Mouse (Mus musculus) kidney, adult 11 months (tissue): Measurements from ENCODE around the gene Fam129a.

Source experiments
- DNase-seq: peaks from one replicate; pipeline ENCODE4 v3.0.0; 2022

Fam129a gene

DNA sequence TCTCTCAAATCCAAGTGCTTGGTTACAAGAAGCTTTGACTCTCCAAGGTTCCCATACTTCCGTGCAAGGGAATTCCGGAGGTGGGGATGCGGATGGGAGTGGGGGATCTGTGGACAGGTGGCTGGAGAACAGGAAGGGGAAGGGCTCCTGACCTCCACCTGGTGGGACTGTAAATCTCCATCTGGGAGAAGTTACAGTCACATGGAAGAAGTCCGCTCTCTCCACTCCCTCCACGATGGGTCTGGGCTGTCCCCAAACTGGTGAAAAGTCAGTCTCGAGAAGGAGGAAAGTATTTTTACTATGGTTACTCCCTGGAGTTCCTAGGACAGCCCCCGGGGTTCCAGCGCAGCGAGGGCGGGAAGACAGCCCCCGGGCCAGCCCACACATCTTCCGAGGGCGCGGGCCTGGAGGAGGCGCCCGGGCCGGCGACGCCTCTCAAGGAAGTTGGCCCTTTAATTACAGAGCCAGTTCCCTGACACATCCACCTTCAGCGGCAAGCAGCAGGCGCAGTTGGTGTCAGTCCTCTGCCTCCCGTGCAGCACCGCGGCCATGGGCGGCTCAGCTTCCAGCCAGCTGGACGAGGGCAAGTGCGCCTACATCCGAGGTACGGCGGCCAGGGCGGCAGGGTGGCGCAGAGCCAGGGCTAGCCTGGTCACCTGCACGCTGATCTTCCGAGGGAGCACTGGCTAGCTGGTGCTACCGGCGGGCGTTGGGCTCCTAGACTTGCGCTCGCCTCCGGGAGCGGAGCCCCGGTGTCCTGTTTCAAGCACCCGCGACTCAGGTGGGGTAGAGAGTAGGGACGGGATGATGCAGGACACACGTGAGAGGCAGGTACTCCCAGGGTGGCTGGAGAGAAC lies at the start of gene Fam129a:
Gene Fam129a, plus strand, starts transcription at position 206 of the 857 bp plus-strand sequence.
- peak; percentile 32 for DNase-seq

DNA sequence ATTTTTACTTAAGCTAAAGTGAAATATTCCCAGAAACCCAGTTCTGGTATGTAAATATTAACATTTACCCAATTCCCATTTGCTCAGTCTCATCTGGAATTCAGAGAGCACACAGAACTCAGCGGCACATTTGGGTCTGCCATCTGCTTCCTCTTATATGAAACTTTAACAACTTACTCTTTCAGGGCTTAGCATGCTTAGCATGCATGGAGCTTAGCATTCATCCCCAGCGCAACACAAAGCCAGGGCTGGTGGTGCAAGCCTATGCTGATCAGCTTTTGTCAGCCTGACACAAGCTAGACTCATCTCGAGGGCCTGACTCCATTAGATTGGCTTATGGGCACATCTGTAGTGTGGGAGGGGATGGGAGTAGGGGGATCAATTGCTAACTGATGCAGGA lies 44.3 kb upstream of the Fam129a start:
- DNase-seq = no peak

DNA sequence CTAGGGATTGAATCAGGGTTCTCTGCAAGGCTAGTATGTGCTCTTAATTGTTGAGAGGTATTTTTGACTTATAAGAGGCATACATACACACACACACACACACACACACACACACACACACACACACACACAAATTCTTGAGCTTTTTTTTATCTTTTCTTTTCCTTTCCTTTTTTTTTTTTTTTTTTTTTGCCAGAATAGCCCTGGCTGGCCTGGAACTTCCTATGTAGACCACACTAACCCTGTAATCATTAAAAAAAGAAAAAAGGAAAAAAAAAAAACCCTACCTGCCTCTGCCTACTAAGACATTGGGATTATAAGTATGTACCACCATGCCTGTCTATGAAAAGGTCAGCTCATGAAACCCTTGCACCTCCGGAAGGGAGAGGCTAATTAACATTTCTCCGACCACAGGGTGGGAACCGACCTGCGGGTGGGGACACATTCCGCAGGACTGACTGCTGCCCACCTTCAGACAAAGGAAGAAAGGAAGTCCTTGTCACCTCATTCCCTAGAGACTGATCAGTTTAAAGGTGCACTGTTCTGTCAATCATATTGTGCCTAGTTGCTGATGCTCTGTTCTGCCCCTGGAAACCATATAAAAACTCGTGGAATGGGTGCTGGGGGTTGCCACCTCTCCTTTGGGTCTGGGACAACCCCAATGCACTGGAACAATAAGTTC lies 27.0 kb upstream of the Fam129a start:
- no peak for DNase-seq

DNA sequence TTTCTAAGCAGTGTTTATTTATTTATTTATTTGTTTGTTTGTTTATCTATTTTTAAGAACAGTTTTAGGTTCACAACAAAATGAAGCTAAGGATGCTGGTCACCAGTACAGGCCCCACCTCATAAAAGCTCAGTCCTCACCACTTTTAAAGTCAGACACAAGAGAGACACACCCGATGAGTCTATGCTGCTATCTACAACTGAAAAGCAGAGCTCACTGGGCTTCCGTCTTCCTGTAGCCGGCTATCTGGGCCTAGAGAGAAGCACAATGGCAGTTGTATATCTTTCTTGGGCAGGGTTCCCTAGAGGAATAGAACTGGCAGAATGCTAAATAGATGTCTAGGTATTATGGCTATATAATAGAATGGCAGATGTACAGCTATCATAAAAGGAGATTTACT lies 26.4 kb upstream of the Fam129a start:
- DNase-seq = no peak

DNA sequence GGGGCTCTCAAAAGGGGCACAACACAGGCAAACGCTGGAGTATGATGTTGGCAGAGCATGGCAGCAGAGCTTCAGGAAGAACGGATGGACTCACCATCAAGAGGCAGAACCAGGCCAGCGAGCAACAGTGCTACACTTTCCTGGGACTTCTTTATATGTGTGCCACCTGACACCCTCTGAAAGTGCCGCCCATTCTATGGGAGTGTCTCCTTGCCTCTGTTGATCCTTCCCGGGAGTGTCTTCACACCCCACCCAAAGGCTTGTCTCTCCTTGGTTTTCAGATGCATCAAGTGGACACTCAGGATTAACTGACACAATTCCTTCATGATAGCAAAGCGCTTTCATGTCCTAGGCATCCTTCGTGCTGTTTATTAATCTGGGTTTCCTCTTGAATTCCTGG lies 25.4 kb upstream of the Fam129a start:
- DNase-seq = no peak

DNA sequence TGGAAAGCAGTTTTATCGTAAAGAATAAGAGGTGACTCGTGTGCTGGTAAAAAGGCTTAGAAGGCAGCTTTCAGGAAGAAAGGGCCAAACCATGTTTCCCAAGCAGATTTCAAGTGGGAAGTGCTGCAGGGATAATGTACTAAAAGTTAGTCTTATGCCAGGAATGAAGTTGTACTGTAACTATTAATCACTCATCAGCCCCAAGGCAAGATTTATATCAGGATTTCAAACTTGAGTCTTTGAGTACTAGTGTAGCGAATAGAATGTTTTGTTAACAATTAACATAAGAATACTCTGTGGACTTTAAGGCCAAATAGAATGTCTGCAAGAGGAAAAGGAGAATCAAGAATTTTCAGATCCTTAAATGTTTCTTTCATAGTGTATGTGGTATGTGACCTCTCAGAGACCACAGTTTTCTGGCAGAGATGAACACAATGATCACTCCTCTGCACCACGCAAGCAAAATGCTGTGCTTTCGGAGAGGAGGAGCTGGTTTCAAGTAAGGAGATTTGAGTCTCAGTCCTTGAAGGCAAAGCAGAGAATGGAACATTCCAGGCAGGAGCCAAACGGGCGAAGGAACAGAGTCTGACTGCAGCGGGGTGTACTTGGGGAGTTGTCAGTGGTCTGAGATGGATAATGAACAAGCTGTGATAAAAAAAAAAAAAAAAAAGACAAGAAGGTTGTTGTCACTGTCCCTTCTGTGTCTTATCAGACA lies 21.9 kb upstream of the Fam129a start:
- DNase-seq = peak; percentile 26

DNA sequence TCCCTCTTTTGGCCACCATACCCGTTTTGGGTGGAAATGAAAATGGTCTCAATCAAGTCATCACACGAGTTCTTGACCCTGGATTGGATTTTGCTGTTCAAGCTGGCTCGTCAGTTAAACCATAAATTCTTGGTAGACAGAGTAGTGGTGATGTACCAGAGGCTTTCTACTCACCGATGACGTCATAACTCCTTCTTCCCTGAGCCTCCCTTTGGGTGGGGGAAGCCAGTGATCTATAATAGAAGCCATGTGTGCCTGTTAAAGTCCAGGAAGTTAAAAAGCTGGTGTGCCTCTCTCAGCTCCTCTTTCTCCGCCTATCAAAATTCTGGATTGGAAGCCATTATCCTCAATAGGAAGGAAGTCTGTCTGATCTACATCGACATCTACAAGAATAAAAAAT lies 21.2 kb upstream of the Fam129a start:
- DNase-seq = no peak

DNA sequence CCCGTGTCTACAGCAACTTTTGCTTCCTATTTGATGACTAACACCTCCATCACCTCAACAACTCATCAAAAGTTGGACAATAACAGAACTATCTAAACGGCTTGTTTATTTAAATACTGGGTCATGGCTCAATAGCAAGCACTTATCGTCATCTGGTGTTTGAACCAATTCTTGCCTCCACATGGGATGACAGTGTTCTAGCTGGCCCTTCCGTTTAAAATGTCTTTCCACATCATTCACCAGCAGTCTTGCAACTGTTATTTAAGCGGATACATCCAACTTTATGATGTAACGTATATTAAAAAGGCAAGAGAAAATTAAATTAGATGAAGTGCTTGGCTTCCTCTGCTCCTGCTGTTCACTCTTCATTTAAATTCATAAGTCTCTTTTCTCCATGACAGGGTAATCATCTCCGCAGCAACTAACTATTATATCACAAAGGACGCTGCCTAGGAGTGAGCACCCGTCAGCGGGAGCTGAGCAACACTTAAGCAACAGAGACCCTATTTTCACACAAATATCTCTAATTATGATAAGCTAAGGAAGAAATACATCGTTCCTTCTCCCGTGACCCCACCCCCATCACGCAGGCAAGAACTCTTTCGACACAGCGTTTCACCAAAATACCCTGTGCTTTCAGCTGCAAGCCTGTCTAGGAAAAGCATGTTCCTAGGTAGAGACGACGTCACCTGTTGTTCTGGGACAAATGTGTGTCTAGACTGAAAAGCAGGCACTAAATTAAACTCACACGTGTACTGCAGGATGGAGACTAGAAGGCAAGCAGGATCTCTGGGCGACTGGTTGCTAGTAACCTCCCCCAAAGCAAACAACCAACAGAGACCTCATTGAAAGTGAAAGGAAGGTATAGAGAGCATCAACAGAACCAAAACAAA lies 20.2 kb upstream of the Fam129a start:
- no peak for DNase-seq

DNA sequence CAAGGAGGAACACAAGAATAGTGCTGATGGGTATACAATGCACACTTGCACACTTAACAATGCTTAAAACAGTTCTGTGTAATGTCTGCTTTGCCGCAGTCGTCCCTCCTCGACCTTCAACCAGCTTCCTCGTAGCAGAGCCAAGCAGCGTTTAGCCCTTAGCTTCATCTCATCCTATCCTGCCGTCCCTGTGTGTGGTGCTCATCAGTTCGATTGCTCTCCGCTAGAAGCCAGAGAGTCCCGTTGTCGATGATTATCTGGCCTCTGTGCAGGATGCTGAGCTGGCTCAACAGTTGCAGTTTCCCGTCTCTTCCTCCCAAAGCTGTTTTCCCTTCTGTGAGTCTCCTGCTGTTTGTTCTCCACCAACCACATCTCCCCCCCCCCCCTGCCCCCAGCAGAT lies 10.4 kb upstream of the Fam129a start:
- no peak for DNase-seq

DNA sequence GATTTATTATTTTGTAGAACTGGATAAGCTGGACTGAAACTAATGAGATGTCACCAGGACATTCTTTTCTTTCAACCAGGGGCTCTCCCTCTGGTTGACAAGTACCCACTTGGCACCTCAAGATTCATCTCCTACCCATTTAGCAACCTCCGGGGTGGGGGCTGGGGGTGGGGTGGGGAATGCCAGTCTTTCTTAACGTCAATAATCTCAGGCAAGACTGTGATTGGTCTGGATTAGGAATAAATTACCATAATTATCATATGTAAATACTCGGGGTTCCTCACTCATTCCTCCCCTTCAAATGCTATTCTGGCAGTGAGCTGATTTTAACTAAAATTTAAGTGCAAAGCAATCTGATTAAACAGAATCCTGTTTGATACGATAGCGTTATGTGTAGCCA lies 7.6 kb upstream of the Fam129a start:
- no peak for DNase-seq

DNA sequence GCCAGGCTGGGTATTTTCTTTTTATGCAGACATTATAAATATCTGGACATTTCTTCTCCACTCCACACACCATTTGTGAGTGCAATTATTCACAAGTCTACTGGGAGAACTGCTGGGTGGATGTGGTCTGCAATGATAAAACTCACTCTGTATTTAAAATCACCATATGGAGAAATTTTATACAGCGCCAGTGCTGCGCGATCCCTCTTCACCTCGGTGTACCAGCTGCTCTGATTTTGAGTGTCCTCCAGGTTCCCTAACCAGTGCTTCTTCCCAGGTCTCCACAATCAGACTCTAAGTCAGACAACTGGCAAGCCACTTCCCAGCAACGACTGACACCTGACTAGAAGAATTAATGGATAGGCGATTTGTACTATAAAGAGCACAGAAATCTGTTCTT lies 7.1 kb upstream of the Fam129a start:
- no peak for DNase-seq

DNA sequence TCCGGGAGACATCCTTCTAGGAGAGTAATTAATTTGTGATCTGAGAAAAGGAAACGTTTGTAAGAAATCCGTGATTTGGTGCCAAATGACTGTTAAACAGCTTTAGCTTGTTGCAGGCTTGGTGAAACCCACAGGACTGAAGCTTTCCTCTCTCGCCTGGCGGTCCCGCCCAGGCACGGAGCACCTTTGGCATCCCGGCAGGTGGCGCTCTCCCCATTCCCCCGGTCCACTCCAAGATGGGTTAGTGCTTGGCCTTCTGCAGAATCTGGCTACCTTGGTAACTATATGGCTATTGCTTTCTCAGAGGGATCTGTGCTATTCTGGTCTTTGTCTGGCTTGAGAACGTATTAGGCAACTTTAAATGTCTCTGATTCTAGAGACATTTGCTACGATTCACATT lies 6.6 kb upstream of the Fam129a start:
- peak; percentile 55 for DNase-seq

DNA sequence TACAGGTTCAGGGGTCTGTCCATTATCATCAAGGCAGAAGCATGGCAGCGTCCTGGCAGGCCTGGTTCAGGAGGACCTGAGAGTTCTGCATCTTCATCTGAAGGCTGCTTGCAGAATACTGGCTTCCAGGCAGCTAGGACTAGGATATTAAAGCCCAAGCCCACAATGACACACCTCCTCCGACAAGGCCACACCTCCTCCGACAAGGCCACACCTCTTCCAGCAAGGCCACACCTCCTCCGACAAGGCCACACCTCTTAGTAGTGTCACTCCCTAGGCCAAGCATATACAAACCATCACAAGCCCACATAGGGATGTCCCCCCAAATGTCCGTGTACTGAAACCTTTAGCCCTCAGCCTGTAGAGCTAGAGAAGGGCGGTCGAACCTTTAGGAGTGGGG lies 2.3 kb upstream of the Fam129a start:
- no peak for DNase-seq

DNA sequence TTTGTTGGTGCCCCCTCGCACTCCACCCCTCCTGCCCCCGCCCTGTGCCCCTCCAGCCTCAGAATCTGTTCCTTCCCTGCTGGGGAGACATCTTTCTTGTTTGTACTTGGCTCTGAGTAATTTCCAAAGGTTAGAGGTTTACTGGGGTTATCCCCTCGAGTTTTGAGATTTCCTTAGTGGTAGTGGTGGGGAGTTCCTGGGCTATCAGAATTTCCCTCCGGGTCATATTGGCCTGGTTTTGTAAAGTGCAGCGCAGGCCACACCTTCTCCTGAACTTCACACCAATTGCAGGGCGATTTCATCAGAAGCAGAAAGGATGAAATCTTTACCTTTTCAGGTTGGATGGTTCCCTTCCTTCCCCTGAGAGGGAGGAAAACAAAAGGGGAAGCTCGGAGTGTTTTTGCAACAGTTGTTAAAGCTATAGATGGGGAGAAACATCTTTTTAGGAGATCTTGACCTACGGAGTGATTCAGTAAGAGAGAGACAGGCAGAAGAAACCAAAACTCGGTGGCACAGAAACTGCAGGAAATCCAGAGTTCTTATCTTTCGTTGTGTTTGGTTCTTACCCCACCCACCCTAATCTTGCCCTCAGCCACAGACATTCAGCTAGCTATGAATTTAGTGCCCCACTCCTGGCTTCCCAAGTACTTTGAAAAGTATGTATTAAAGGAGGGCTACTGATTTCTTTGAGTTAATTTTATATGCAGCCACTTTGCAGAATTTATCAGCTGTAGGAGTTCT lies 1.0 kb downstream of the Fam129a start:
- DNase-seq = no peak

DNA sequence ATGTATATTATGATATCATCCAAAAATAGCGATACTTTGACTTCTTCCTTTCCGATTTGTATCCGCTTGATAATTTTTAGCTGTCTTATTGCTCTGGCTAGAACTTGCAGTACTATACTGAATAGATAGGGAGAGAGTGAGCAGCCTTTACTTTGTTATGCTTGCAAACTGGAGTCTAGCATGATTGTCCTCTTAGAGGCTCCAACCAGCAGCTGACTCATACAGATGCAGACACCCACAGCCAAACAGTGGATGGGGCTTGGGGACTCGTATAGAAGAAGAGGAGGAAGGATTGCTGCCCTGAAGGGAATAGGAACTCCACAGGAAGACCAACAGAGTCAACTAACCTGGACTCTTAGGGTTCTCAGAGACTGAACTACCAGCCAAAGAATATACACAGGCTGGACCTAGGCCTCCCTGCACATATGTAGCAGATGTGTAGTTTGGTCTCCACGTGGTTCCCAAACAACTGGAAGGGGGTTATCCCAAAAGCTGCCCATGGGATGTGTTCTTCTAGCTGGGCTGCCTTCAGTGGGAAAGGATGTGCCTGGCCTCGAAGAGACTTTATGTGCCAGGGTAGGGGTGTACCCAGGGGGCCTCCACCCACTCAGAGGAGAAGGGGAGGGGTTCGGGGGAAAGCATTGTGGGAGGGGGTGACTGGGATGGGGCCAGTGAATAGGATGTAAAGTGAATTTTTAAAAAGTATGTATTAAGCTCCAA lies 1.8 kb downstream of the Fam129a start:
- DNase-seq = no peak

DNA sequence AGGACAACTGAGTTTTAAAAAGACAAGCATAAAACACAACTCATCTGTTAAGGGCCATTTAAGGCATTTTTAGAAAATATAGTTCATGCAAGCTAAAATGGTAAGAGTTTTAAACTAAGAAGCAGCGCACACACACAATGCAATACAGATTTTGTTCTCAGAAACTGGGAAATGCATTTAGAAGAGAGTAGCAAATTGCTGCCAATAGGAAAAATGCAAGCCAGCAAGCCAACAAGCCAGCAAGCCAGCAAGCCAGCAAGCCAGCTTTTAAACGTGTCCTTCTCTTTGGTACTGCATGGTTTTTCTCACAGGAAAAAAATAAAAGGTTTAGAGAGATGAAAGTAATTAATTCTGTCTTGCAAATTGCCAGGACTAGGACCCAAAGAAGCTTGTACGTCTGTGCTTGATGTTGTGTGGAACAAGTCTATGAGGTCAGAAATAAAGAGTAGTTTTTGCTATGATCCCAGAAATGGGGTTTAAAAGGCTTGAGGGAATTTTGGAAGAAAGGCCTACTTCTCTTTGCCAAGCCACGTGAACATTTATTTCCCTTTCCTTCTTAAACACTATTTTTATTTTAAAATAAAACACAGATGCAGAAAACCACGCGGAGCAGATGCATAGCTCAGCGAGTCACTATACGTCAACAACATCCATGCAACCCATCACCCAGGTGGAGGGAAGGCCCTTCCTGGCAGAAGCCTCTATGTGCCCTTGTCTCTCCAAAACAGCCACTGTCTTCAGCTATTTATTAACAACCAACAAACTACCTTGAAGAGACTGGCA lies 9.4 kb downstream of the Fam129a start:
- DNase-seq = no peak

DNA sequence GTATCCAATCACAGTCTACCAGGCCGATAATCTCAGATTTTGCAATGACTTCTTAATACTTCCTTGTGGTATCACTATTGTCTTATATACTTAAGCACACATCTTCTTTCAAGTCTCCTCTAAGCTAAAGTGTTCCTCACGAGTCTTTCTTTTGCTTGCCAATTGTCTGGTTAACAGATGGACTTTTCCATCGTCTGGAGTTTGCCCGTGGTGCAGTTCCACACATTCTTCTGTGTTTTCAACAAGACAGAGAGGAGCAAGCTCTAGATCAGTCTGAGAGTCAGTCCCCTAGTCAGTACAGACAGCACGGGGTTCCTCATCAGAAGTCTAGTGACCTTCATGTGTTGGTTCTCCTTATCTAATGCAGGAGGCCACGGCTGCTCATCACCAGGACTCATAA lies 10.5 kb downstream of the Fam129a start:
- no peak for DNase-seq

DNA sequence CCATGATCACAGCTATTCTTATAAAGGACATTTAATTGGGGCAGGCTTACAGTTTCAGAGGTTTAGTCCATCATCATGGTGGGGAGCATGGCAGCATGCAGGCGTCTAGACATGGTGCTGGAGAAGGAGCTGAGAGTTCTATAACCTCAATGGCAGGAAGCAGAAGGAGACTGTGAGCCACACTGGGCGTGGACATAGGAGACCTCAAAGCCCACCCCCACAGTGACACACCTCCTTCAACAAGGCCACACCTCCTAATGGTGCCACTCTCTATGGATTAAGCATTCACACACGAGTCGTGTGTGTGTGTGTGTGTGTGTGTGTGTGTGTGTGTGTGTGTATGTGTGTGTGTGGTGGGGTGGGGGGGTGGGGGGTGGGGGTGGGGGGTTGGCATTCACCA lies 11.0 kb downstream of the Fam129a start:
- DNase-seq = no peak

DNA sequence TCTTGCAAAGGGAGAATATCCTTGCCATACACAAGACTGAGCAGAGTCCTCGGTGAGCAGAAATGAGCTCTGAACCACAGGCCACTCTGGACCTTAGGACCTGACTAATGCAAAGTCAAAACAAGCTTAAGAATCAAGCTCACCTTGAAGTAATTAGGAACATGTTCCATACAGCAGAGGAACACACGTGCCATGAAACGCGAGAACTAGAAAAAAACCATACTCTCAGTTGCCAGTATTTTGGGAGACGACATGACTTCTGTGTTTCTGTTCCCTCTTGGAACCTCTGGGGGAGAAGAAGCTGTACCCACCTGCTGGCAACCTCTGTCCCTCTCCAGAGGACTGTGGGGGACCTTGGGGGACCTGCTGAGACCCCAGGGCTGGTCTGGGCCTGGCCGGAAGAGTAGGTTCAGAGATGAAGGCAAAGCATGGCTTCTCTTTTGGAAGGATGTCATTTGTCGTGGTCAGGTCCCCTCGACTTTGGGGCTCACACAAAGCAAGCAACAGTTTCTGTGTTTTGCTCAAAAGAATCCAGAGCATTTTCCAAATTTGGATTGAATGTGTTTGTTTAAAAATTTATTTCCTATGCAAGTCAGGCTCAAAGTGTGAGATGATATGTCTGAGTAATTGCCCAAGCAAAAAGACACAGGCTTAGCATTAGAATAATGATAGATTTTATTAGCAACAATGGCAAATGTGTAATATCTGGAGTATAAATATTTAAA lies 12.6 kb downstream of the Fam129a start:
- no peak for DNase-seq

DNA sequence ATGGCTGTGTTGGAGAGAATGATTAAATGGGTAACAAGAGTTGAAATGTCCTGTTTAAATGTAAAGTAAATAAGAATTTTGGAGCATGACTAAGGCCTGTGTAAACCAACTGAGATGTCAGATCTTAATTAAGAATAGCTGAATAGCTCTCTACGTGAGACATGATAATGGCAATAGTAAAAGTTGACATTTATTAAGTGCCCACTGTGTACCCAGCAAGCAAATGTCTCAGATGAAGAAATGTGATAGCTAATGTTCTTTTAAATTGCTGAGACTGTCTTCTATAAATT lies 13.1 kb downstream of the Fam129a start:
- DNase-seq = no peak
